Mouse (Mus musculus) heart, postnatal 4 days (tissue): ENCODE measurements around the gene Pid1. TPM values are rescaled to one million over a fixed set of nuclear protein-coding genes. Genes with fewer than 3 reads are reported as not detected.
A peak's percentile ranks its signal among the peaks of the same experiment; 100 is the strongest.

Experiments used
- DNase-seq: peaks from one replicate; pipeline ENCODE4 v3.0.0; 2021
- total RNA-seq, 2 experiments: library from RNA; stranded (reverse); gene quantifications; 2 replicates each; pipeline ENCODE4 v1.2.3; 2021

Gene Pid1
- total RNA-seq: 10 to 100 TPM; 12.0 to 13.0 TPM

DNA sequence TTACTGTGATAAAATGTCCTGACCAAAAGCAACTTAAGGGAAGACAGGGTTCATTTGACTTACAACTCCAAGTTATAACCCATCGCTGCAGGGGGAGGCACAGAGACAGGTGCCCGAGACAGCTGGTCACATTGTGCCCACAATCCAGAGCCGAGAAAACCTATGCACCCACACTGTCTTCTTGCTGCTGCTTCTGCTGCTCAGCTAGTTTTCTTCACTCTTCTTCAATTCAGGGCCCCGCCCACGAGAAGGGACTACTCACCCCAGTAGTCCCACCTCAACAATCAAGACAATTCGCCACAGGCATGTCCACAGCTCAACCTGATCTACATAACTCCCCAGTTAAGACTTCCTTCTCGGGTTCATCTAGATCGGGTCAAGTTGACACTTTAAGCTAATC lies at the start of gene Pid1:
TSS of gene Pid1 (minus strand) at position 214 of the 400 bp plus-strand sequence.
- no peak for DNase-seq

DNA sequence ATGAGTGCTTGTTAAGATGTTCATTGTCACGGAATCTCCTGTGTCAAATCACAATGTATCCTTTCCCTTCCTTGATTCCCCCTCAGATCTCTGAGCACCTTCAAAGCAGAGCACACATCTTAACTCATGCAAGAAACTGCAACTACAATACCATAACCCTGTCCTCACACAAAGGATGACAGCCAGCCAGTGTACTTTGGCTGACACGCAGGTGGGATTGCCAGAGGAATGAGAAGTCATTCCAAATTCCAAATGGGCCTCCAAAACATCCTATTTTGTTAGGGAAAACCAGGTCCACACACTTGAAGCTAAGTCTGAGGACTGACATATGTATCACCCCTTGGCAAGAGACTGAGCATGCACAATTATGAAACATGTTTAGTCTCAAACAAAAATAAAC lies 45.5 kb upstream of the Pid1 start:
- DNase-seq: peak; percentile 11

DNA sequence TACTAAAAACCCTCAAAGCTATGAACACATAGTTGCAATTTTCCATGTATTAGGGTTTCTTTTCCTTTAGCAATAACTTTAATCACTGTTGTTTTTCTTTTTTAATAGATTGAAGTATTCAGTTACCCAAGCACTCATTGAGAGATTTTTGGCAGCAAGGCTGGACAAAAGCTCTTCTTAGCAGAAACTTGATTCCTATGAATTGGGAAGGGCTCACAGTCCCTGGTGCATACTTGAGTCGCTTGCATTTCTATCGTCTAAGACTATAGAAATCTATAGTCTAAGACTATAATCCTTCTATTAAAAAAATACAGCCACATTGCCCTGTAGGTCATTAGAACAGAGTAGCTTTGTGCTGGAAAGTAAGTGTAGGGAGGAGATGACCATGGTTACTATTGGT lies 44.9 kb upstream of the Pid1 start:
- DNase-seq: no peak

DNA sequence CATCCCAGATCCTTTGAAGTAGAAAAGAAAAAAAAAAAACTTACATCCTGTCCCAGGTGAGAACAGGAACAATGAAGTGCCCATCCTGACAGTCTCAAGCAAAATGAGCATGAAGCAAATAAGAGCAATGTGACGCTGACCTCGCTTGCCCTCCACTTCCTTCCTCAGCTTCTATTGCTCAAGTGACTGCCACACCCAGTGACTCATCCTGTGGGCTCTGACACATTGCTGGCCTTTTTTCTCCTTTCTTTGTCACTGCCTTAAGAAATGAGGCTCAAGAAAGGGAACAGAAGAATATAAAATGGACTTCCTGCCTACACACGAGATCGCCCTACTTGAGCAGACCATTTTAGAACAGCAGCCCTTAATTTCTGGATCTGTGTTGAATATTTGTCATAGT lies 42.9 kb upstream of the Pid1 start:
- peak; percentile 23 for DNase-seq

DNA sequence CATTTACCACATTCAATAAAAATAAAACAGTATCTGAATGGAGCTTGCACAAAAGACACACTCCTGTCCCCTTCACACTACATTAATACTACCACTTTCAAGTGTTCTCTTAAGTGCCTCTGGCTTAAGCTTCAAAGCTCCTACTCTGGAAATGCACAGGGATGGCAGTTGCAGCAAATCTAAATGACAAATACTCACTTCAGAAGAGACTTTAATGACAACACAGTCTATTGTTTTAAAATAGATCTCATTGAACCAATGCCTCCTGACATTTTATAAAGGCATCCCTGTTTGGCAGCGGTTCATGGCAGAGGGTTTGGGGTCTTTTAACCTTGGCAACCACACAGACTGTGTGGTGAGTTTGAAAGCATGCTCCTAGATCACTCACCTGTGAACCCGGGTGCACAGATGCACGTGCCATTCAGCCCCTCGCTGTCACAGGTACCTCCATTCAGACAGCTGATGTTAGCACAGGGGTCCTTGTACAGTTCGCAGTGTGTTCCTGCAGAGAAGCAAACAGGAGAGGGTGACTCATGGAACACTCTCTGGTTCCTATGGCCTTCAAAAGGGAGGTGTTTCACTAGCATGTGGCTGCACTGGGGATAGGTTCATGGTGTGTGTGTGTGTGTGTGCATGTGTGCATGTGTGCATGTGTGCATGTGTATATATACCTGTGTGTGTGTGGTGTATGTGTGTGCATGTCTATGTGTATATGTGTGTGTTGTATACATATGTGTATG lies 41.7 kb upstream of the Pid1 start:
- DNase-seq: no peak

DNA sequence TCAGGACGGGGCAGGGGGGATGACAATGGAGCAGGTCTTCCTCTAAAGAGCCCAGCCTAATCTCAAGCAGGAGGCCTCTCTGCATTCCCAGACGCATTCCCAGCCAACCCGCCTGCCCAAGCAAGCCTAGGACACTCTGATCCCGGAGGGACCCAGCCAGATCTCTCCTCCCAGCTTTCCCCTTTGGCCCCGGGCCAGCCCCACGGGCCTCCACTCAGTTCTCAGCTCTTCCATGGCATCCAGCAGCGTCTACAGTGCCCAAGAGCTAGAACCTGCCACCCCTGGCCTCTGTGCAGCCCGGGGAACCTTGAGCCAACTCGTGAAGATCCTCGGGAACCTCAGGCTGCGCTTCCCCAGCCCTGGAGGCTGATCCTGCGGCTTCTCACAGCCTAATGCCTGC lies 40.9 kb upstream of the Pid1 start:
- DNase-seq: peak; percentile 31

DNA sequence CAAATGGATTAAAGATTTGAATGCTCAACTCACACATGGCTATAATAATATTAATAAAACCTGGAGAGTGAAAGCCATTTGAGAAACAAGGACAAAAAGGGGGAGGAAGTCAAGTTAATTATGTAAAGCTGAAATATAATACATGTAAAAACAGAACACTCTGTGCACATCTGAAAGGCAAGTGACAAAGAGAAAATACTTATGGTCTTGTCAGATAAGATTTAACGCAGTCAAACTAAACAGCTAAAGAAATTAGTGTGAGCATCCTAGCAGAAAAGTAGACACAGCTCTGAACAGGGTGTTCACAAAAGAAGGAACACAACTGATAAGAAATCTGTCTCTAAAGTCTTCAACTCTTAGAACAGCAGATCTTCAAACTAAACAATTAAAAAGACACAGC lies 38.2 kb upstream of the Pid1 start:
- DNase-seq: no peak

DNA sequence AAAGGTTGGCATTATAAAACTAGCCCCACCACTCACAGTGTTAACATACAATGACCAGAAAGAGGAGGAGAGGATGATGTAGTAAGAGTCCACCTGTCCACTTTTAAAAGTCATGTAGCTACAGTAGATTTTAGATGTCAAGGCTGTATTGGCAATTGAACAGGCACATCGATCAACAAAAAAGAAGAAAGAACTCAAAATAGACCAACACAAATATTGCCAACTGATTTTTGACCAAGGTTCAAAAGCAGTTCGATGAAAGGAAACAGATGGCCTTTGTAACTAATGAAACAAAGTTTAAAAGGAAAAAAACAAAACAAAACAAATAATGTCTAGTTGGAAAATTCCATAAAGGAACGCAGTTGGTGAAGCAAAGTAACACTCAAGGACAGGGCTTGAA lies 35.7 kb upstream of the Pid1 start:
- DNase-seq: no peak

DNA sequence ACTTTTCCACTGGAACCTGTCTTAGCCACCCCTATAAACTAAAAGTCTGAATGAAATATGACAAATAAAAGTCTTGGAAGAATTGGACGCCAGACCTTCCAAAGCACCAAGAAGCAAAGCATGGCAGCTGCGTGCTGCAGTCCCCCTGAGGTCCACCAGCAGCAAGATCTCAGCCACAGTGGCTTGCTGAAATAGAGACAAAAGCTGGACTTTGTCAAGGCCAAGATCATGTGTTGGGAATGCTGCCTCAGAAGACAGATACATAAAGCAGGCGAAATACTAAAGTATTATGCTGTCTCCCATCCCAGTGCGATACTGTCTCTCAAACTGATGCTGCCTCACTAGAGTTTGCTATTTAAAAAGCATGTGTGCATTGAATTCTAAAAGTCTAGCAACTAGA lies 35.1 kb upstream of the Pid1 start:
- no peak for DNase-seq

DNA sequence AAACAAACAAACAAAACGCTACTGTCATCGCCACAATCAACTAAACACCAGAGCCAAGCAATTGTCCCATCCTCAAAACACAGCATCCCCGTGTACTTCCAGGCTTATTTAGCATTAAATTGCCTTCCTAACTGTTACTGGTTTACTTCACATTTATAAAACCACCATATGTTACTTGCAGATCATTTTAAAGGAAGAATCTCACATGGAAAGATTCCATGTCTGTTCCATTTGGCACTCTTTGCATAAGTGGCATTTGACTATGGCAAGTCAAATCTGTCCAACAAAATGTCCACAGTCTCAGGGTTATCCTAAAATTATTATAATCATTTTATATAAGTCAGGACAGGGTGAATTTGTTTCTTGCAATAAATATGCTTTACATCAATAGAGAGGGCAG lies 32.8 kb upstream of the Pid1 start:
- DNase-seq: no peak

DNA sequence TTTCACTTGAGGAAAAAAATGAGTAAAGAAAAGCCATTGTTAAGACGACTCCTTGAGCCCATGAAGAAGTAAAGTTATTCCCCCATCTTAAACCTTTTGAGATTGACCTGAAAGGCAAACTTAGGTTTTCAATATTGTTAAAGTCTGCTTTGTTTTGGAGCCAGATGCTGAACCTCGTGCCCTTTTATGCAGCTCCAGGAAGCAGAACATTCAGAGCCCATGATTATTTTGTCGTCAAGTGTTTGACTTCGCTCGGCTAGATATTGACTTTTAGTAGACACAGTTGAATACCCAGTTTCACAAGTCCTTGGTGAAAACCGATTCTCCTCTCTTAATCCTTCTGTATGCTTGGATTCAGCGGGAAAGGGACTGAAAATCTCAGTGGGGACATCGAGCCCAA lies 31.9 kb upstream of the Pid1 start:
- no peak for DNase-seq

DNA sequence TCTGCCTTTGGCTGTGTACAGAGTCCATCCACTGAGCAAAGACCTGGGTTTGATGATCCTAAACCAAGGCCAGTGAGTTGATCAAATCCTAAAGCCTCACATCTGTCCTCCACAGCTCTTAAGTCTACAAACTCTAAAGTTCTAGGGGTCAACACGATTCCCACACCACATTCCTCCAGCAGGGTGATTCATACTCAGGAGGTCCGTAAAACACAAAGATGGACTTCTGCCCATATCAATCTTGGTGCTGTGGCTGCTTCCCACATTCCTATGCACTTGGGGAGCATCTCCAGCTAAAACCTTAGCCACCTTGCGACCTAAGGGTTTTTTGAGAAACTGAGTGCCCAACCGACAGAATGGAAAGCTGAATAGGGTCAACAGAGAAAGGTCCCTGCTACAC lies 27.0 kb upstream of the Pid1 start:
- no peak for DNase-seq

DNA sequence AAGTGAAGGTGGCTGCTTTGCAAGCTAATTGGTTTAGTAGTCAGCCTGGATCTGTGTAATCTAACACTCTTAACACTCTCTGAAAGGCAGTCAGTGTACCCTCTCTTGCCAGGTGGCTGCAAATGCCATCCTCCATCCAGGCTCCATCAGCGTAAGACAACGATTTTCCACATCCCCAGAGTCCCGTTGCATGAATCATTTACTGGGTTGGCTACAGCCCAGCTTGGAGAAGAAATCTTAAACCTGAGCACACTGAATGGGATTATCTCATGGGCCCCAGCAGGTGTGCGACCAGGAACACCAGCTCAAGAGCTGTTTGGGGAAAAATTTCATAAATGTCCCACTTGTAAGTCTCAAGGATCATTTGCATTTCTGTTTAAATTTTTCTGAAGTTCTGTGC lies 23.6 kb upstream of the Pid1 start:
- no peak for DNase-seq

DNA sequence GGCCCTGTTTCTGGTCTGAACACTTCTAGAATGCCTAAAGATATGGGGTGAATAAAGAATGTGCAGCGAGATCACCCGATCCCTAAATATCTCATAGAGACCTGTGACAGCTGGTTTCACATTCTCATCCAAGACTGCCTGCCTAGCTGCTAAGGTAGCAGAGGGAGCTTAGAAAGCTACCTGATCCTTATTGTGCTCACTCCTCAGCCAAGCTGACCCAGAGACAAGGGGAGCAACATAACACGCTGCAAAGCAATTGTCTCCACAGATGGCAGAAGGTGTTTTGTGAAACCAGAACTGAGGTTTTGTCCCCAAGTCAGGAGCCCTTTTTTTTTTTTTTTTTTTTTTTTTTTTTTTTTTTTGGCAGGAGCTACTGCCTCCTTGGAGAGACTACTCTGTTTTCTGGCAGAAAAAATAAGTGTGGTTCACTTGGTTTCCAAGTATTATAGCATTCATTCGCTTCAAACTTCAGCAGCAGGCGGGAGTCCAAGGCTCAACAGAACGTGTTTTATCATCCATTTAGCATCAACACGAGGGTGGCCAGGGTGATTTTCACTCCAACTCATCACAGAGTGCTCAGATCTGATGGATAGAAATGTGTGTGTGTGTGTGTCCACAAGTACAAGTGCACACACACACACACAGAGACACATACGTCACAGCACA lies 22.6 kb upstream of the Pid1 start:
- DNase-seq: no peak

DNA sequence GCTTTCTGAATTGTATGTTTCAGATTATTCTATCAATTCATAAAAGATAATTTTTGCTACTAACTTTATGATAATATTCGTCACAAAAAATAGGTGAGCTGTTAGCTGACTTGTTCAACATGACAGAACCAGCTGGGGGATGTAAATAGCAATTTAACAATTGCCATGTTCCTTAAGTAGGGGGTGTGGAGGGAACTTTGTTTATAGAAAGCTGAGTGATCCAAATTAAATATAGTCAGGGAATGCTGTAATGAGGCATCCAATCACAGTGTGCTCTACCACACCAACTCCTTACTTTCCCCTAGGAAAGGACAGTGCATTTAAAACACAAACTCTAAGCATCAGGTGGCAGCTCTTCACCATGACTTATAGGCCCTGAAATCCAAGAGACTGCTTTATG lies 18.7 kb upstream of the Pid1 start:
- no peak for DNase-seq

DNA sequence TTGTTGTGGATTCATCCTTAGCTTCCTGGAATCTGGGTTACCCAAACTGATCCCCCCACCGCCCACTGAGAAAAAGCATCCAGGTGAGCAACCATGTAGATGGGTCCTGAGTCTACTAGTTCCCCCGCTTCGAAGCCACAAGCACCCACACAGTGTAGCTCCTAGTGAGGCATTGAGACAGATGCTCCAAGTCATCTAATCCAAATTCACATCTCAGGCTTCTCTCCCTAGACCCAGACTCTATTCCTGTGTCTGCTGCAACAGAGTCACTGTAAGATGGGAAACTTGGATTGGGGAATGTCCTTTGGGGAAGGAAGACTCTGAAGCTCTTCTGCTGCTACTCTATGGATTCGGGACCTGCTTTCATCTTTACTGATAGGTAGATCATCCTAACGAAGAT lies 18.1 kb upstream of the Pid1 start:
- DNase-seq: no peak

DNA sequence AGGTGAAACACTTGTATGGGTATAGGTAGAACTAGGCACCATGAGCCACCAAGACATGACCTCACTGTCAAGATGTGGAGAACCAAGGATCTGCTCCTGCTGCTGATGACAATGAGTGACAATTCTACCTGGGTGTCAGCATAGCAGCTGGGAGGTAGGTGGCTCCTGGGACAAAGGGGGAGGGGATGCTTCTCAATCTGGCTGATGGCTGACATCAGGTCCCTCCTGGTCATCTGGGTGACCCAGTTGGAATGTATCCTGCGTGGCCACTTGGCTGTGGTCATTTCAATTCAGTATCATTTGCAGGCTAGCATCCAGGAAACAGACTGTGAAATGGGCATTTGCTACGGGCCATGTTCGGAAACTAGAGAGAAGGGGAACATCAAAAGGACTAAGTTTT lies 16.9 kb upstream of the Pid1 start:
- no peak for DNase-seq

DNA sequence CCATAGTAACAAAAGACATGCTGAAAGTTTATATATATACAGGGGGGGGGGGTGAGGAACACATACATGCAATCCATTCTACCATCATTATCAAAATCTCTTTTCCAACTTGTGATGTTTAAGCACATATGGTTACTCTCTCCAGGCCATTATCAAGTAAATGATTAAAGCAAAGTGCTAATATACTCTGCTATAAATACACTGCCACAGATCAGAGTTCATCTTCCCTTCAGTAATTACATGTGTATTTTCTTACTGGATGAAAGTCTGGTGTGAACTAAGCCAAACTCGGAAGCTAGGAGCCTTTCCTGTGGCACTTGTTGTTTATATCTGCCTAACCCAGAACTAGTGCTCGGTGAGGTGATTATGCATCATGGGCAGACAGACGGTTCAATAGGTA lies 3.8 kb upstream of the Pid1 start:
- DNase-seq: no peak

DNA sequence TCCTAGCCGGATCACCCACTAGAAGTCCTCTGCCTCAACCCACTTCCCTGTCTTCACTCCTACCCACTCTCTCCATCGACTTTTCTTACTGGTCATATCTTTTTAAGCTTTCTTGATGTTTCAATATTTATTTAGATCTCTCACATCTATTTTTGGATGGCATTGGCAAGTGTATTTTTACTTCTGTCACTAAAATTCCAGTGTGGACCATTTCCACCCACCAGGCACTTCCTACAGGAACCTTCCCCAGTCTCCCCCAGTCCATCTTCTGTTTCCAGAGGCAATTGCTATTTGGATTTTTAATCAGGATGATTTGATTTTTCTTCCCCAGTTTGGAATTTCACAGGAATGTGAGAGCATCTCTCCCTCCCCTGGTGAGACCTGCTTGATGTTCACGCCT lies 2.6 kb upstream of the Pid1 start:
- no peak for DNase-seq

DNA sequence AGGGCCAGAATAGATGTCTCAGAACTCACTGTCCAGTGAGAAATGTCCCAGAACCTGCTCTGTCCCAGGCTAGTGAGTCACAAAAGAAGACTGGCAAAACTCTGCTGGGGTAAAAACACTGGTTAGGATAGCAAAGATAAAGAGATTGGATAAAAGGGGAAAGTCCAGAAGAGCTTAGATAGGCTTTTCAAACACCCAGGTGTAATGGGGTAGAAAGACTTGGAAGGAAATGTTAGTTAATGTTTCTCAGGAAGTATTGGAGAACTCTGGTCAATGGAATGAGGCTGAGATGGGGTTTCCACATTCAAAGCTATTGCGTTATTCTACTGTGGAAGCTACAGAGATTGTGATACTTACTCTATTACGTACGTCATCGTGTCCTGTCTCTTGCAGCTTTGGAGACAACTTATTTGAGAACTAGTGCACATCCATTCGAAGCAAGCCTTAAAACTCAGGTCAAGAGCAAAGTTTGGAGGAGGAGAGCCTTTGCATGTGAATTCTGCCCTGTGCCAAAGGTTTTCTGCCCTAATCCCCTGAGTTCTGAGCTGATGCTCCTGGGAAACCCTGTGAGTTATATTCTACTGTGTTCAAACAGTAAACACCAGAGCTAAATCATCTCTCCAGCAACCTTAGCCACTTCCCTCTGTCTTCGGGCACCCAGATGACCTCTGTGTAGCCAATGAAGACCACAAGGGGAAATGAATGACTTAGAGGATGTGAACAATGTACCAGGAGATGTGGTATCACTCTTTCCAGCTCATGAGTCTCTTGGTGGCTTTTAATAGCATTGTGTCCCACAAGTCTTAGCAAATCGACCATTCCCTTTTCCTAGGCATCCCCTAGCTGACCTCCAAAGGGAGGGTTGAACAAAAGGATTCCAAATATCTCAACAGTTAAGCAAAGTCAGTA lies 1.0 kb downstream of the Pid1 start:
- no peak for DNase-seq

DNA sequence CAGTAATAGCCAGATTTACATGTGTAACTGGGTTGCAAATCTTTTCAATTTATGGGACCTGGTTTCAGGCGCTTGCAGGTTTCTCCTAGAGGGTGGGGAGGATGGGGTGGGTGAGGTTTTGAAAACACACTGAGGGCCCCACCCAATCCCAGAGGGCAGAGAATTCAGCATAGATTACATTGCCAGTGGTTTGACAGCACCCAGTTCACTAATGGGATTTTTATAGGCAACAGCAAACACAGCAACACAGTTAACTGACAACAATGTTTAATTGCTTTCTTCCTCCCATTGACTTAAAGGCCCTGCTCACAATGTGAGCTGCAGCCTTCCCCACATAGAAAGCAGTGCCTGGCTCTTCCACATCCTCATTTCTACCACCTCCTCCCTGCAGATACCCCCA lies 1.8 kb downstream of the Pid1 start:
- DNase-seq: no peak

DNA sequence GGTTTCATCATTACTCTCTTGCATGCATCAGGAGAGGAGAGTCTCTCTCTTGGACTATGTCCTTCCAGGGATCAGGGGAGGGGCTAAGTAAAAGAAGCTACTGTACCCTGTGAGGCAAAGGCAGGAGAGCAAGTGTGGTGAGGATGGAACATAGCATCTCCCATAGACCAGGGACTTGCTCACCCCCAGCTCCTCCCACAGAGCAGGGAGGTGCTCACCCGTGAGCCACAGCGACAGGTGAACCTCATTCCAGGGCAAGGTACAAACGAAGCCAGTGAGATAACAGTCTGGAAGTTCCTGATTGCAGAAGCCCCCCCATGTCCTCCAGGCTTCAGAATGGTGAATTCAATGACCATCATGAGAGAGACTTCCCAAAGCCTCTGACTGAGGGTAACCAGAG lies 2.6 kb downstream of the Pid1 start:
- no peak for DNase-seq
